Comparison of ENCODE assay signal across 12 mouse cellular contexts in the genomic region with DNA sequence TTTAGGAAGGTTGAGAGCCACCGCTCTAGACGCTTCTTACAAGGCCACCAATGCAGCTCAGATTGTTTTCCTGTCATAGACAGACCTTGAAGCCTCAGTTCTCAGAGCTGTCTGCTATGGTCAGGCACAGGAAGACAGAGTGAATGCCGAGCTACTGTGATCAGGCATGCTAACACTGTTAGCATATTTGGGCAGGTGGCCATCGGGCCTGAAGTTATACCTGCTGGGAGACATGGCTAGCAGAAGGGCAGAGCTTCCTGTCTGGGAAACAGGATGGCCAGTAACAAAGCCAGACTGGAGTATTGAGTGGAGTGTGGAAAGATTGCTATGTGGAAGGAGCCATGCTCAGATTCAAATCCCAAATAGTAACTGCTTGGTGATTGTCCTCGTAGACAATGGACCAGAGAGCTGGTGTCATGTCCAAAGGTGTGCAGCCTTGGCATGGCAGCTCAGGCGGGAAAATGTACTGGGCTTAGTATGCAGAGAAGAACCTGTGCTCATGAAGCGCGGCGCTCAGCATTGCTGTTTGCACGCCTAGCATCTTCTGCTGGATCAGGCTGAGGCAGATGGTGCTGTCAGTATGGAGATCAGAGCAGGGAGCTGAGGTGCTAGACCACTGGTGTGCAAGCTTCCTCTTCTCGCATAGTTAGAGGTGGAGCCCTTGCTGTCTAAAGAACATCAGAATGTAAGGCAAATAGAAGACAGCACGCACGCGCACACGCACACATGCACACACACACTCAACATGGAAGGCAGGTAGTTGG.
"Had no signal": no experiment of that assay in that cellular context is flagged by ENCODE, and none has a peak within 500 bp of the region (broad histone marks: within the 10 kb centered on the region; RNA-seq: fewer than 3 reads in every experiment).

No protein-coding gene starts in this region.

- DNase-seq: kidney, postnatal 36 days; lung, embryonic 14.5 days; lung, postnatal 10 days; lung, postnatal 4 days; right cerebral cortex, adult 18-20 months; right cerebral cortex, postnatal 25 days; thymus, postnatal 4 days had no signal

- H3K4me3 ChIP-seq: limb, embryonic 15.5 days; liver, embryonic 12.5 days; midbrain, embryonic 10.5 days; myocyte; neural tube, embryonic 15.5 days had no signal

- ATAC-seq: liver, embryonic 12.5 days had no signal

- H3K27ac ChIP-seq: limb, embryonic 15.5 days; liver, embryonic 12.5 days; midbrain, embryonic 10.5 days; neural tube, embryonic 15.5 days had no signal

- H3K27me3 ChIP-seq: limb, embryonic 15.5 days; liver, embryonic 12.5 days; neural tube, embryonic 15.5 days had no signal

- H3K4me1 ChIP-seq: limb, embryonic 15.5 days; liver, embryonic 12.5 days had no signal

- H3K36me3 ChIP-seq: limb, embryonic 15.5 days; liver, embryonic 12.5 days; midbrain, embryonic 10.5 days; neural tube, embryonic 15.5 days had no signal
